Mouse (Mus musculus): ENCODE data around the gene Ociad1. TPM values are rescaled to one million over a fixed set of nuclear protein-coding genes. Genes with fewer than 3 reads are reported as not detected.
"Not testable (repeated sequence)": the region's sequence is repeated elsewhere in the genome, so short reads cannot be mapped to it uniquely, and the experiment has no call there.

Gene Ociad1
- total RNA-seq, 2 experiments from 2014 or later = 155 to 159 TPM

- DNase-seq = no peak
- intact Hi-C loops (cut with DNase I; ENCODE audit: low total_unique reads) = loop anchor here (10.0 kb wide), 1 partner anchor 145 kb away; no protein-coding TSS in a partner anchor
Observed at GRCm38 (mm10) chr5:73279732-73280566, 12.6 kb upstream of the Ociad1 start.

GRCm38 (mm10) chr5:73280567-73280850 lies 12.1 kb upstream of the Ociad1 start:
- intact Hi-C loops (cut with DNase I; ENCODE audit: low total_unique reads) = no loop called here

GRCm38 (mm10) chr5:73284046-73284445 lies 8.5 kb upstream of the Ociad1 start:
- intact Hi-C loops (cut with DNase I; ENCODE audit: low total_unique reads) = no loop called here
- no peak for DNase-seq

More at GRCm38 (mm10) chr5:73280567-73280850, 12.1 kb upstream of the Ociad1 start:
- DNase-seq = no peak

GRCm38 (mm10) chr5:73285470-73285978 lies 7.1 kb upstream of the Ociad1 start:
- no peak for DNase-seq
- intact Hi-C loops (cut with DNase I; ENCODE audit: low total_unique reads) = no loop called here

- no peak for DNase-seq
- intact Hi-C loops (cut with DNase I; ENCODE audit: low total_unique reads) = no loop called here
Observed at GRCm38 (mm10) chr5:73286603-73287002, 6.0 kb upstream of the Ociad1 start.

GRCm38 (mm10) chr5:73289900-73290299 lies 2.7 kb upstream of the Ociad1 start:
- intact Hi-C loops (cut with DNase I; ENCODE audit: low total_unique reads) = no loop called here
- DNase-seq = no peak

GRCm38 (mm10) chr5:73293458-73293827 lies 859 bp downstream of the Ociad1 start:
- intact Hi-C loops (cut with DNase I; ENCODE audit: low total_unique reads) = no loop called here
- DNase-seq = no peak

GRCm38 (mm10) chr5:73295016-73295415 lies 2.4 kb downstream of the Ociad1 start:
- intact Hi-C loops (cut with DNase I; ENCODE audit: low total_unique reads) = no loop called here
- no peak for DNase-seq

- intact Hi-C loops (cut with DNase I; ENCODE audit: low total_unique reads) = no loop called here
- DNase-seq = no peak
Observed at GRCm38 (mm10) chr5:73295916-73296315, 3.3 kb downstream of the Ociad1 start.

GRCm38 (mm10) chr5:73301601-73302307 lies 9.2 kb downstream of the Ociad1 start:
- intact Hi-C loops (cut with DNase I; ENCODE audit: low total_unique reads) = no loop called here
- DNase-seq = no peak

- no peak for DNase-seq
- intact Hi-C loops (cut with DNase I; ENCODE audit: low total_unique reads) = no loop called here
Observed at GRCm38 (mm10) chr5:73304507-73304906, 11.9 kb downstream of the Ociad1 start.

- intact Hi-C loops (cut with DNase I; ENCODE audit: low total_unique reads) = no loop called here
- DNase-seq = no peak
Observed at GRCm38 (mm10) chr5:73306486-73306885, 13.9 kb downstream of the Ociad1 start.

- intact Hi-C loops (cut with DNase I; ENCODE audit: low total_unique reads) = no loop called here
Observed at GRCm38 (mm10) chr5:73307297-73307696, 14.7 kb downstream of the Ociad1 start.

GRCm38 (mm10) chr5:73309496-73309895 lies 16.9 kb downstream of the Ociad1 start:
- intact Hi-C loops (cut with DNase I; ENCODE audit: low total_unique reads) = no loop called here

More at GRCm38 (mm10) chr5:73307297-73307696, 14.7 kb downstream of the Ociad1 start:
- no peak for DNase-seq

GRCm38 (mm10) chr5:73310401-73310800 lies 17.8 kb downstream of the Ociad1 start:
- no peak for DNase-seq
- intact Hi-C loops (cut with DNase I; ENCODE audit: low total_unique reads) = loop anchor here (10.0 kb wide), 1 partner anchor 64 kb away; no protein-coding TSS in a partner anchor

More at GRCm38 (mm10) chr5:73309496-73309895, 16.9 kb downstream of the Ociad1 start:
- no peak for DNase-seq

GRCm38 (mm10) chr5:73311458-73311857 lies 18.9 kb downstream of the Ociad1 start:
- intact Hi-C loops (cut with DNase I; ENCODE audit: low total_unique reads) = loop anchor here (10.0 kb wide), 1 partner anchor 63 kb away; no protein-coding TSS in a partner anchor
- no peak for DNase-seq

- intact Hi-C loops (cut with DNase I; ENCODE audit: low total_unique reads) = loop anchor here (10.0 kb wide), 1 partner anchor 61 kb away; no protein-coding TSS in a partner anchor
Observed at GRCm38 (mm10) chr5:73313591-73313990, 21.0 kb downstream of the Ociad1 start.

GRCm38 (mm10) chr5:73314654-73315053 lies 22.1 kb downstream of the Ociad1 start:
- intact Hi-C loops (cut with DNase I; ENCODE audit: low total_unique reads) = loop anchor here (10.0 kb wide), 1 partner anchor 60 kb away; no protein-coding TSS in a partner anchor
- no peak for DNase-seq

More at GRCm38 (mm10) chr5:73313591-73313990, 21.0 kb downstream of the Ociad1 start:
- DNase-seq = no peak

- intact Hi-C loops (cut with DNase I; ENCODE audit: low total_unique reads) = loop anchor here (10.0 kb wide), 1 partner anchor 55 kb away; no protein-coding TSS in a partner anchor
- DNase-seq = no peak
Observed at GRCm38 (mm10) chr5:73319306-73319705, 26.7 kb downstream of the Ociad1 start.

GRCm38 (mm10) chr5:73322684-73323083 lies 30.1 kb downstream of the Ociad1 start:
- intact Hi-C loops (cut with DNase I; ENCODE audit: low total_unique reads); DNase-seq: not testable (repeated sequence)

Measured in gastrocnemius, postnatal 14 days (tissue).